In genomic region chrX:71226881-71227280, GRCm38 (mm10) we compare ENCODE assay signal across 26 mouse cellular contexts.
"Had no signal": no experiment of that assay in that cellular context is flagged by ENCODE, and none has a peak within 500 bp of the region (broad histone marks: within the 10 kb centered on the region; RNA-seq: fewer than 3 reads in every experiment).

No protein-coding gene starts in this region.

- H3K4me1 ChIP-seq: hindbrain, embryonic 10.5 days; hindbrain, embryonic 12.5 days; intestine, embryonic 15.5 days; kidney, embryonic 15.5 days; limb, embryonic 10.5 days; limb, embryonic 12.5 days; liver, embryonic 13.5 days had no signal

- H3K27ac ChIP-seq: heart, adult 2 months; hindbrain, embryonic 10.5 days; hindbrain, embryonic 12.5 days; hindbrain, embryonic 14.5 days; intestine, embryonic 15.5 days; kidney, embryonic 15.5 days; kidney, postnatal 0 days; left cerebral cortex, adult 2 months; limb, embryonic 10.5 days; limb, embryonic 12.5 days; liver, embryonic 13.5 days had no signal

- H3K36me3 ChIP-seq: hindbrain, embryonic 10.5 days; hindbrain, embryonic 12.5 days; intestine, embryonic 15.5 days; kidney, embryonic 15.5 days; limb, embryonic 10.5 days; limb, embryonic 12.5 days; liver, embryonic 13.5 days had no signal

- H3K4me3 ChIP-seq: heart, adult 2 months; hindbrain, embryonic 10.5 days; hindbrain, embryonic 12.5 days; intestine, embryonic 15.5 days; kidney, embryonic 15.5 days; left cerebral cortex, adult 2 months; limb, embryonic 10.5 days; limb, embryonic 12.5 days; liver, embryonic 13.5 days had no signal

- DNase-seq: gastrocnemius, postnatal 10 days; gastrocnemius, postnatal 25 days; heart, adult 11 months; heart, adult 2 months; heart, postnatal 10 days; heart, postnatal 4 days; kidney, adult 11 months; kidney, adult 2 months; kidney, adult 9 months; kidney, postnatal 14 days; kidney, postnatal 36 days; liver; liver, embryonic 13.5 days had no signal

- ATAC-seq: hindbrain, embryonic 16.5 days; inflammation-experienced regulatory T-cells, adult 6 months; intestine, embryonic 15.5 days had no signal

- H3K4me2 ChIP-seq: heart, embryonic 11.5 days; hindbrain, embryonic 12.5 days; hindbrain, embryonic 14.5 days; intestine, embryonic 15.5 days; kidney, embryonic 15.5 days; limb, embryonic 12.5 days; liver, embryonic 11.5 days; liver, embryonic 13.5 days had no signal

- H3K27me3 ChIP-seq: hindbrain, embryonic 12.5 days; intestine, embryonic 15.5 days; limb, embryonic 12.5 days; liver, embryonic 13.5 days had no signal

- H3K9ac ChIP-seq: hindbrain, embryonic 12.5 days; hindbrain, embryonic 14.5 days; intestine, embryonic 15.5 days; kidney, embryonic 15.5 days; limb, embryonic 12.5 days; liver, embryonic 13.5 days had no signal

- H3K9me3 ChIP-seq: hindbrain, embryonic 10.5 days; hindbrain, embryonic 12.5 days; intestine, embryonic 15.5 days; kidney, embryonic 15.5 days; limb, embryonic 10.5 days; limb, embryonic 12.5 days; liver, embryonic 13.5 days had no signal
